Comparison of ENCODE assay signal across 8 mouse cellular contexts in genomic region chr8:106010748-106011642, GRCm38 (mm10). TPM values are rescaled to one million over a fixed set of nuclear protein-coding genes. Genes with fewer than 3 reads are reported as not detected.
DNase-seq lines count a peak whose midpoint lies in the region; ATAC-seq and TF ChIP-seq lines count a peak whose summit lies in the region.

No protein-coding gene starts in this region.

- H3K79me2 ChIP-seq in liver, adult 2 months (ENCODE audit: control insufficient read depth, insufficient read depth, low read length), result peaks cover 3% of the 10 kb centered on the region; the same call in 1 of the 2 replicates
- H3K79me2 ChIP-seq in myocyte (ENCODE audit: control insufficient read depth, insufficient read depth), result peaks cover 11% of the 10 kb centered on the region

- peak; percentile 91 to 92 for DNase-seq in B cell, adult 2 months
- DNase-seq in brain, adult 2 months (ENCODE audit: low read depth, low spot score), result peak; percentile 98
- DNase-seq in liver, adult 2 months (ENCODE audit: extremely low read depth, low read depth, low spot score), result peak; percentile 80
- peak; percentile 89 for DNase-seq in splenic B cell, adult 2 months (ENCODE audit: low read depth, low spot score)

- TF ChIP-seq CTCF in liver, adult 2 months (IDR thresholded peaks at IDR 0.05; ENCODE audit: low read depth, low read length), result no peak

- H3K9ac ChIP-seq in heart, embryonic 11.5 days (ENCODE audit: low read depth, low read length), result peak overlapping the region; percentile 95
- H3K9ac ChIP-seq in kidney, embryonic 16.5 days (replicated peaks; ENCODE audit: low read length), result peak overlapping the region; percentile 88
- peak overlapping the region; percentile 80 for H3K9ac ChIP-seq in liver, adult 2 months (ENCODE audit: low read depth, low read length)

- peak overlapping the region; percentile 96 for H3ac ChIP-seq in myocyte (ENCODE audit: control insufficient read depth, insufficient read length)

- peak overlapping the region; percentile 95 for H3K4me3 ChIP-seq in heart, embryonic 11.5 days (ENCODE audit: low read depth, low read length)
- peak overlapping the region; percentile 92 for H3K4me3 ChIP-seq in kidney, embryonic 16.5 days (ENCODE audit: low read length)
- H3K4me3 ChIP-seq in liver, adult 2 months (ENCODE audit: insufficient read depth, low read depth, low read length), result peak overlapping the region; percentile 72
- H3K4me3 ChIP-seq in myocyte, result peak overlapping the region; percentile 96

- peaks cover under 1% of the 10 kb centered on the region; the same call in 1 of the 2 replicates for H3K36me3 ChIP-seq in heart, embryonic 11.5 days (ENCODE audit: control insufficient read depth, insufficient read depth, low read length)
- H3K36me3 ChIP-seq in kidney, embryonic 16.5 days (ENCODE audit: insufficient read depth, low read length), result 0 out of 2 replicates have a peak, but pooled peaks cover 4% of the 10 kb centered on the region
- H3K36me3 ChIP-seq in liver, adult 2 months (ENCODE audit: control insufficient read depth, insufficient read depth, low read length), result no peaks in the 10 kb centered on the region
- H3K36me3 ChIP-seq in myocyte (ENCODE audit: control insufficient read depth, insufficient read depth), result peaks cover 3% of the 10 kb centered on the region
- H3K36me3 ChIP-seq in splenic B cell, adult 2 months (ENCODE audit: control insufficient read depth, insufficient read depth, low read length, poor library complexity, severe bottlenecking), result no peaks in the 10 kb centered on the region

- peaks cover 11% of the 10 kb centered on the region for H3K4me1 ChIP-seq in heart, embryonic 11.5 days (ENCODE audit: control insufficient read depth, insufficient read depth, low read length)
- peaks cover 13% of the 10 kb centered on the region for H3K4me1 ChIP-seq in kidney, embryonic 16.5 days (ENCODE audit: insufficient read depth, low read length)
- H3K4me1 ChIP-seq in liver, adult 2 months (ENCODE audit: control insufficient read depth, insufficient read depth, low read length), result peaks cover 8% of the 10 kb centered on the region

- 1% methylated on average over 74 of the region's 74 CpGs for WGBS in heart, embryonic 11.5 days (ENCODE audit: insufficient replicate concordance)
- WGBS in kidney, embryonic 16.5 days, result under 1% methylated on average over 74 of the region's 74 CpGs
- under 1% methylated on average over 74 of the region's 74 CpGs for WGBS in liver, adult 2 months

- ATAC-seq in erythroblast, adult 5-6 weeks (replicated peaks; ENCODE audit: low FRiP score, poor library complexity, severe bottlenecking), result peak; percentile 94
- ATAC-seq in heart, embryonic 11.5 days (replicated peaks; ENCODE audit: insufficient number of reproducible peaks, low FRiP score, low TSS enrichment), result peak; percentile 82
- ATAC-seq in kidney, embryonic 16.5 days (ENCODE audit: low FRiP score, low TSS enrichment), result peak; percentile 95

- TF ChIP-seq POLR2A in liver, adult 2 months (IDR thresholded peaks at IDR 0.05; ENCODE audit: extremely low read depth, insufficient read depth, low read length), result peak; percentile 40; the same call in 1 of the 2 replicates
- peak; percentile 86 for TF ChIP-seq POLR2A in myocyte (IDR thresholded peaks at IDR 0.05; ENCODE audit: insufficient read length, low read depth)

- peak overlapping the region; percentile 57 for H3K27ac ChIP-seq in heart, embryonic 11.5 days (ENCODE audit: low read depth, low read length)
- peak overlapping the region; percentile 67; the same call in 1 of the 2 replicates for H3K27ac ChIP-seq in kidney, embryonic 16.5 days (ENCODE audit: low read length)
- peak overlapping the region; percentile 39 for H3K27ac ChIP-seq in liver, adult 2 months (replicated peaks; ENCODE audit: insufficient read depth, low read depth, low read length)

- no peaks in the 10 kb centered on the region for H3K27me3 ChIP-seq in heart, embryonic 11.5 days (ENCODE audit: control insufficient read depth, insufficient read depth, low read length)
- H3K27me3 ChIP-seq in kidney, embryonic 16.5 days (ENCODE audit: insufficient read depth, low read length), result no peaks in the 10 kb centered on the region
- no peaks in the 10 kb centered on the region for H3K27me3 ChIP-seq in liver, adult 2 months (ENCODE audit: control insufficient read depth, insufficient read depth, low read length)
- no peaks in the 10 kb centered on the region for H3K27me3 ChIP-seq in myocyte (ENCODE audit: control insufficient read depth, insufficient read depth, insufficient read length)
- H3K27me3 ChIP-seq in splenic B cell, adult 2 months (ENCODE audit: control insufficient read depth, insufficient read depth, low read length, poor library complexity, severe bottlenecking), result no peaks in the 10 kb centered on the region

- H3K9me3 ChIP-seq in heart, embryonic 11.5 days (replicated peaks; ENCODE audit: control insufficient read depth, low read length), result no peaks in the 10 kb centered on the region
- H3K9me3 ChIP-seq in kidney, embryonic 16.5 days (ENCODE audit: low read length), result no peaks in the 10 kb centered on the region

- peak overlapping the region; percentile 100 for H3K4me2 ChIP-seq in heart, embryonic 11.5 days
- H3K4me2 ChIP-seq in kidney, embryonic 16.5 days (replicated peaks; ENCODE audit: low read depth, low read length), result peak overlapping the region; percentile 98
- H3K4me2 ChIP-seq in myocyte (ENCODE audit: low read depth), result peak overlapping the region; percentile 93

TF ChIP-seq in myocyte, 11 proteins besides CTCF, POLR2A, EP300 and RAD21:
- TF ChIP-seq TCF3 (IDR thresholded peaks at IDR 0.05; ENCODE audit: insufficient read length, low read depth), result no peak
- peak in 1 of 3 experiments; percentile 53 for TF ChIP-seq MYOD1 (IDR thresholded peaks at IDR 0.05; ENCODE audit: control insufficient read depth in 1 of 3, insufficient read length in 2 of 3, low read depth in 2 of 3)
- peak in 1 of 3 experiments; percentile 53 for TF ChIP-seq MYOG (IDR thresholded peaks at IDR 0.05; ENCODE audit: control insufficient read depth in 1 of 3, insufficient read depth in 1 of 3, insufficient read length in 2 of 3, low read depth in 2 of 3)
- TF ChIP-seq POLR2AphosphoS2 (IDR thresholded peaks at IDR 0.05; ENCODE audit: insufficient read length, low read depth), result peak; percentile 90
- TF ChIP-seq SRF (IDR thresholded peaks at IDR 0.05; ENCODE audit: control insufficient read depth, insufficient read length, low read depth), result peak; percentile 84

RNA-seq across cellular contexts. Expression of gene Ddx28, which starts 0.7 kb away (rescaled TPM):
- 0.77 and 1.3 TPM in 2 replicates for total RNA-seq in erythroblast, adult 5-6 weeks (2015; ENCODE audit: low replicate concordance)
- total RNA-seq in erythroblast, adult 5-6 weeks (2017; ENCODE audit: low replicate concordance), result 1.9 and 6.6 TPM in 2 replicates
- polyA plus RNA-seq in heart, embryonic 11.5 days (2014; fragmentation: Nextera tagmentation; extraction: Ambion mirVana), result 13.4 and 15.2 TPM in 2 replicates
- polyA plus RNA-seq in kidney, embryonic 16.5 days (2015; fragmentation: Nextera tagmentation; extraction: Ambion mirVana), result 19.8 and 21.2 TPM in 2 replicates
- 10.3 and 12.2 TPM in 2 replicates for total RNA-seq in liver, adult 2 months (2014; rRNA removed)
- 9.6 and 10.6 TPM in 2 replicates for polyA plus RNA-seq in liver, adult 2 months (2012; rRNA removed)
- 20.6 TPM for polyA plus RNA-seq in myocyte (2012; fragmentation: generic; extraction: Trizol)

RNA-seq across cellular contexts. Expression of gene Dpep2nb, which starts 5.2 kb away (rescaled TPM):
- not detected in 2 replicates for total RNA-seq in erythroblast, adult 5-6 weeks (2015; ENCODE audit: low replicate concordance)
- total RNA-seq in erythroblast, adult 5-6 weeks (2017; ENCODE audit: low replicate concordance), result not detected in 2 replicates
- 0.33 TPM in 1 of 2 replicates, not detected in the other for polyA plus RNA-seq in heart, embryonic 11.5 days (2014; fragmentation: Nextera tagmentation; extraction: Ambion mirVana)
- polyA plus RNA-seq in kidney, embryonic 16.5 days (2015; fragmentation: Nextera tagmentation; extraction: Ambion mirVana), result not detected in 2 replicates
- not detected in 2 replicates for total RNA-seq in liver, adult 2 months (2014; rRNA removed)
- polyA plus RNA-seq in liver, adult 2 months (2012; rRNA removed), result not detected in 2 replicates
- not detected for polyA plus RNA-seq in myocyte (2012; fragmentation: generic; extraction: Trizol)

RNA-seq across cellular contexts. Expression of gene Dus2, which starts 19.9 kb away (rescaled TPM):
- 3.7 and 6.3 TPM in 2 replicates for total RNA-seq in erythroblast, adult 5-6 weeks (2015; ENCODE audit: low replicate concordance)
- 5.9 and 8.9 TPM in 2 replicates for total RNA-seq in erythroblast, adult 5-6 weeks (2017; ENCODE audit: low replicate concordance)
- polyA plus RNA-seq in heart, embryonic 11.5 days (2014; fragmentation: Nextera tagmentation; extraction: Ambion mirVana), result 17.4 and 18.8 TPM in 2 replicates
- 19.7 and 24.6 TPM in 2 replicates for polyA plus RNA-seq in kidney, embryonic 16.5 days (2015; fragmentation: Nextera tagmentation; extraction: Ambion mirVana)
- total RNA-seq in liver, adult 2 months (2014; rRNA removed), result 5.7 and 6.8 TPM in 2 replicates
- polyA plus RNA-seq in liver, adult 2 months (2012; rRNA removed), result 5.6 and 7.1 TPM in 2 replicates
- 30.4 TPM for polyA plus RNA-seq in myocyte (2012; fragmentation: generic; extraction: Trizol)

RNA-seq across cellular contexts. Expression of gene Dpep3, which starts 31.8 kb away (rescaled TPM):
- total RNA-seq in erythroblast, adult 5-6 weeks (2015; ENCODE audit: low replicate concordance), result not detected in 2 replicates
- not detected in 2 replicates for total RNA-seq in erythroblast, adult 5-6 weeks (2017; ENCODE audit: low replicate concordance)
- polyA plus RNA-seq in heart, embryonic 11.5 days (2014; fragmentation: Nextera tagmentation; extraction: Ambion mirVana), result not detected in 2 replicates
- polyA plus RNA-seq in kidney, embryonic 16.5 days (2015; fragmentation: Nextera tagmentation; extraction: Ambion mirVana), result not detected in 2 replicates
- total RNA-seq in liver, adult 2 months (2014; rRNA removed), result not detected in 2 replicates
- polyA plus RNA-seq in liver, adult 2 months (2012; rRNA removed), result not detected in 2 replicates
- not detected for polyA plus RNA-seq in myocyte (2012; fragmentation: generic; extraction: Trizol)

RNA-seq across cellular contexts. Expression of gene Slc12a4, which starts 45.1 kb away (rescaled TPM):
- total RNA-seq in erythroblast, adult 5-6 weeks (2015; ENCODE audit: low replicate concordance), result 4.0 and 7.9 TPM in 2 replicates
- total RNA-seq in erythroblast, adult 5-6 weeks (2017; ENCODE audit: low replicate concordance), result 0.68 and 1.4 TPM in 2 replicates
- 28.6 and 39.9 TPM in 2 replicates for polyA plus RNA-seq in heart, embryonic 11.5 days (2014; fragmentation: Nextera tagmentation; extraction: Ambion mirVana)
- polyA plus RNA-seq in kidney, embryonic 16.5 days (2015; fragmentation: Nextera tagmentation; extraction: Ambion mirVana), result 36.1 and 36.2 TPM in 2 replicates
- 10.8 and 14.2 TPM in 2 replicates for total RNA-seq in liver, adult 2 months (2014; rRNA removed)
- 10.7 and 16.0 TPM in 2 replicates for polyA plus RNA-seq in liver, adult 2 months (2012; rRNA removed)
- 95.7 TPM for polyA plus RNA-seq in myocyte (2012; fragmentation: generic; extraction: Trizol)

Comparison
In these comparisons a context has a peak if more than half of its experiments do, and no peak if none do; other contexts are left out.
1. Peak in every context shown above with its lines: DNase-seq, ATAC-seq, H3K4me3 ChIP-seq and H3K27ac ChIP-seq.